Mouse (Mus musculus) erythroblast, embryonic 14.5 days (primary cell): Measurements from ENCODE around the gene Klc3. TPM values are rescaled to one million over a fixed set of nuclear protein-coding genes. Genes with fewer than 3 reads are reported as not detected.

Experiments
- H3K27me3 ChIP-seq: 2 replicates; pipeline ENCODE4 v1.6.1; 2012; ENCODE audit warnings: inconsistent platforms; ENCODE audit not compliant: control insufficient read depth
- H3K36me3 ChIP-seq: 2 replicates; pipeline ENCODE4 v1.6.1; 2012; ENCODE audit warnings: mild to moderate bottlenecking, inconsistent platforms; ENCODE audit not compliant: control insufficient read depth
- H3K4me1 ChIP-seq: 2 replicates; pipeline ENCODE4 v1.6.1; 2012; ENCODE audit warnings: inconsistent platforms; ENCODE audit not compliant: control insufficient read depth
- H3K4me3 ChIP-seq: replicated peaks from 2 replicates; pipeline ENCODE3; 2012; ENCODE audit warnings: moderate library complexity, mild to moderate bottlenecking, inconsistent platforms
- H3K9me3 ChIP-seq: 2 replicates; pipeline ENCODE4 v1.6.1; 2012; ENCODE audit warnings: low read length, inconsistent platforms, mixed read lengths; ENCODE audit not compliant: control insufficient read depth
- GATA1 ChIP-seq: IDR thresholded peaks from 2 replicates; pipeline ENCODE4 v1.6.1; 2012; ENCODE audit warnings: low read length, inconsistent platforms, mixed read lengths
- TAL1 ChIP-seq: IDR thresholded peaks from 3 replicates; pipeline ENCODE4 v1.6.1; 2012; ENCODE audit warnings: low read length, inconsistent platforms, mixed read lengths
- polyA plus RNA-seq: library from polyadenylated mRNA; stranded (reverse); fragments of >175 nt; gene quantifications from 2 replicates; pipeline ENCODE4 v1.2.3, GENCODE M21; 2012

The Klc3 gene
- polyA plus RNA-seq, 1 experiment, result not detected

- H3K9me3 ChIP-seq, result no peaks in the 10 kb centered on the region
- peaks cover 4% of the 10 kb centered on the region for H3K27me3 ChIP-seq
- TF ChIP-seq GATA1, result no peak
- TF ChIP-seq TAL1, result no peak
- no peak overlapping the region for H3K4me3 ChIP-seq
- peaks cover 64% of the 10 kb centered on the region for H3K36me3 ChIP-seq
- peaks cover 5% of the 10 kb centered on the region for H3K4me1 ChIP-seq
Measured at GRCm38 (mm10) chr7:19394484-19394883, 9.4 kb downstream of the Klc3 start.

GRCm38 (mm10) chr7:19388699-19389413, 15.0 kb downstream of the Klc3 start:
- TF ChIP-seq TAL1, result no peak
- no peak for TF ChIP-seq GATA1
- H3K4me1 ChIP-seq, result peaks cover 11% of the 10 kb centered on the region
- no peaks in the 10 kb centered on the region for H3K9me3 ChIP-seq
- H3K4me3 ChIP-seq, result no peak overlapping the region
- H3K36me3 ChIP-seq, result peaks cover 95% of the 10 kb centered on the region
- no peaks in the 10 kb centered on the region for H3K27me3 ChIP-seq

GRCm38 (mm10) chr7:19383708-19384107, 20.2 kb downstream of the Klc3 start:
- Histone ChIP-seq H3K36me3 (peaks cover 51% of the 10 kb centered on the region), H3K27me3 (no peaks in the 10 kb centered on the region), H3K4me1 (peaks cover 35% of the 10 kb centered on the region), H3K4me3 (no peak overlapping the region), H3K9me3 (no peaks in the 10 kb centered on the region)
- no peak for TF ChIP-seq GATA1
- no peak for TF ChIP-seq TAL1

- Histone ChIP-seq H3K4me3 (peak overlapping the region; percentile 90), H3K4me1 (peaks cover 32% of the 10 kb centered on the region), H3K27me3 (no peaks in the 10 kb centered on the region), H3K9me3 (no peaks in the 10 kb centered on the region), H3K36me3 (peaks cover 39% of the 10 kb centered on the region)
- TF ChIP-seq TAL1 (no peak), GATA1 (no peak)
Measured at GRCm38 (mm10) chr7:19382166-19382541, 21.8 kb downstream of the Klc3 start.

- Histone ChIP-seq H3K9me3 (no peaks in the 10 kb centered on the region), H3K4me1 (peaks cover 26% of the 10 kb centered on the region), H3K36me3 (peaks cover 33% of the 10 kb centered on the region), H3K27me3 (no peaks in the 10 kb centered on the region), H3K4me3 (peak within 1 kb of the TSS; percentile 90)
- TF ChIP-seq TAL1 (no peak), GATA1 (no peak)
Measured at GRCm38 (mm10) chr7:19381377-19382165, 22.3 kb downstream of the Klc3 start, which contains the start of gene Ercc2. Gene Ercc2, plus strand, starts transcription at chr7:19382010.

GRCm38 (mm10) chr7:19378049-19378448, 25.9 kb downstream of the Klc3 start:
- peaks cover 6% of the 10 kb centered on the region for H3K36me3 ChIP-seq
- no peaks in the 10 kb centered on the region for H3K27me3 ChIP-seq
- H3K4me1 ChIP-seq, result peaks cover 20% of the 10 kb centered on the region
- H3K9me3 ChIP-seq, result no peaks in the 10 kb centered on the region
- no peak overlapping the region for H3K4me3 ChIP-seq
- no peak for TF ChIP-seq TAL1
- TF ChIP-seq GATA1, result no peak

GRCm38 (mm10) chr7:19376019-19376418, 27.9 kb downstream of the Klc3 start:
- TF ChIP-seq GATA1, result no peak
- no peak for TF ChIP-seq TAL1
- peaks cover 4% of the 10 kb centered on the region for H3K4me1 ChIP-seq
- no peaks in the 10 kb centered on the region for H3K9me3 ChIP-seq
- no peaks in the 10 kb centered on the region for H3K27me3 ChIP-seq
- H3K4me3 ChIP-seq, result no peak overlapping the region
- peaks cover 6% of the 10 kb centered on the region for H3K36me3 ChIP-seq

GRCm38 (mm10) chr7:19375368-19375767, 28.5 kb downstream of the Klc3 start:
- TF ChIP-seq GATA1 (no peak), TAL1 (no peak)
- no peak overlapping the region for H3K4me3 ChIP-seq

GRCm38 (mm10) chr7:19373367-19373766, 30.5 kb downstream of the Klc3 start:
- TF ChIP-seq GATA1, result no peak
- Histone ChIP-seq H3K36me3 (peaks cover 6% of the 10 kb centered on the region), H3K9me3 (no peaks in the 10 kb centered on the region), H3K4me1 (peaks cover 12% of the 10 kb centered on the region), H3K27me3 (peaks cover 16% of the 10 kb centered on the region), H3K4me3 (no peak overlapping the region)

More at GRCm38 (mm10) chr7:19375368-19375767, 28.5 kb downstream of the Klc3 start:
- Histone ChIP-seq H3K36me3 (peaks cover 6% of the 10 kb centered on the region), H3K27me3 (no peaks in the 10 kb centered on the region), H3K9me3 (no peaks in the 10 kb centered on the region), H3K4me1 (peaks cover 3% of the 10 kb centered on the region; the same call in 1 of the 2 replicates)
